In genomic region chr5:116497205-116497604, GRCm38 (mm10) we compare ENCODE assay signal across 13 mouse cellular contexts.
DNase-seq lines count a peak whose midpoint lies in the region; TF ChIP-seq lines count a peak whose summit lies in the region.
"Had no signal": no experiment of that assay in that cellular context is flagged by ENCODE, and none has a peak within 500 bp of the region (broad histone marks: within the 10 kb centered on the region; RNA-seq: fewer than 3 reads in every experiment).

No protein-coding gene starts in this region.

- H3K4me1 ChIP-seq in ES-Bruce4 (ENCODE audit: control insufficient read depth, insufficient read depth, low read length) = no peaks in the 10 kb centered on the region
- H3K4me1 ChIP-seq: embryonic facial prominence, embryonic 15.5 days had no signal

- H3K27me3 ChIP-seq in ES-Bruce4 (ENCODE audit: control insufficient read depth, insufficient read depth, low read length, poor library complexity, severe bottlenecking) = no peaks in the 10 kb centered on the region
- H3K27me3 ChIP-seq: embryonic facial prominence, embryonic 15.5 days had no signal

- H3K9ac ChIP-seq in ES-Bruce4 (ENCODE audit: low read depth, poor library complexity, severe bottlenecking) = no peak overlapping the region
- H3K9ac ChIP-seq: embryonic facial prominence, embryonic 15.5 days had no signal

- no peak overlapping the region for H3K4me3 ChIP-seq in ES-Bruce4 (ENCODE audit: low read depth, low read length)
- H3K4me3 ChIP-seq: embryonic facial prominence, embryonic 15.5 days; left cerebral cortex, adult 2 months had no signal

- peak; percentile 86 for TF ChIP-seq EP300 in ES-Bruce4 (IDR thresholded peaks at IDR 0.05; ENCODE audit: insufficient read depth, low read depth, low read length)

- no peaks in the 10 kb centered on the region for H3K9me3 ChIP-seq in ES-Bruce4 (replicated peaks; ENCODE audit: control insufficient read depth, insufficient read depth, low read length, poor library complexity, severe bottlenecking)
- H3K9me3 ChIP-seq: embryonic facial prominence, embryonic 15.5 days had no signal

- peak; percentile 29 for DNase-seq in cerebellum, adult 9-11 months
- no peak for DNase-seq in cerebellum, adult 9-10 months
- DNase-seq in embryo, embryonic 9.5 days (ENCODE audit: extremely low spot score) = peak; percentile 71
- DNase-seq in kidney, postnatal 36 days = peak; percentile 63 to 65
- no peak for DNase-seq in spleen, adult 12 weeks (ENCODE audit: low spot score)
- DNase-seq in heart, adult 9 months (ENCODE audit: low spot score in 2 of 2) = no peak
- no peak for DNase-seq in layer of hippocampus, adult 18-20 months (ENCODE audit: low spot score in 2 of 2)
- DNase-seq: gastrocnemius, postnatal 25 days; heart, postnatal 36 days; lung, adult 2 months had no signal

- no peak for TF ChIP-seq CTCF in ES-Bruce4 (IDR thresholded peaks at IDR 0.05; ENCODE audit: low read depth, low read length)

- H3K36me3 ChIP-seq in ES-Bruce4 (ENCODE audit: control insufficient read depth, insufficient read depth, low read length, poor library complexity, severe bottlenecking) = no peaks in the 10 kb centered on the region
- H3K36me3 ChIP-seq: embryonic facial prominence, embryonic 15.5 days had no signal

- H3K27ac ChIP-seq in ES-Bruce4 (ENCODE audit: insufficient read depth, low read length) = no peak overlapping the region
- H3K27ac ChIP-seq: embryonic facial prominence, embryonic 15.5 days; left cerebral cortex, adult 2 months had no signal

- no peak for TF ChIP-seq POLR2A in ES-Bruce4 (IDR thresholded peaks at IDR 0.05; ENCODE audit: insufficient read depth, low read length)

Comparison
In these comparisons a context has a peak if more than half of its experiments do, and no peak if none do; other contexts are left out.
1. DNase-seq: peak in cerebellum, adult 9-11 months (single experiment), embryo, embryonic 9.5 days (single experiment) and kidney, postnatal 36 days (2 of 2); none in cerebellum, adult 9-10 months (single experiment), spleen, adult 12 weeks (single experiment), heart, adult 9 months (0 of 2) and layer of hippocampus, adult 18-20 months (0 of 2).